Mouse (Mus musculus) kidney, adult 2 months (tissue): ENCODE results near the gene Homer3.

Experiments used
- CTCF ChIP-seq: fragments of 200-500 bp; conservative IDR thresholded peaks from 2 replicates; pipeline ENCODE4 v1.5.1; 2011; ENCODE audit warnings: low read depth, mild to moderate bottlenecking, control low read depth, low read length, moderate library complexity, mixed read lengths; ENCODE audit not compliant: insufficient read depth, insufficient read length
- POLR2A ChIP-seq: fragments of 200-500 bp; IDR thresholded peaks from one replicate; pipeline ENCODE4 v1.6.1; 2011; ENCODE audit warnings: low read depth, low read length, control low read depth

- TF ChIP-seq CTCF (peak; percentile 56), POLR2A (no peak)
Measured at GRCm38 (mm10) chr8:70309311-70309710, 26.7 kb downstream of the Homer3 start.
